Mouse (Mus musculus) right cerebral cortex, adult 2 months (tissue): ENCODE data around the gene Pja2.
A peak's percentile ranks its signal among the peaks of the same experiment; 100 is the strongest.
"Not testable (repeated sequence)": the region's sequence is repeated elsewhere in the genome, so short reads cannot be mapped to it uniquely, and the experiment has no call there.

Experiments
- DNase-seq, 2 experiments: peaks; one replicate each; pipeline ENCODE4 v3.0.0; 2021 to 2022; ENCODE audit warnings: low spot score in 2 of 2

Gene Pja2

GRCm38 (mm10) chr17:64331898-64332769 lies at the start of gene Pja2:
Pja2 (minus strand) TSS chr17:64331916.
- peak; percentile 97 to 99 for DNase-seq

- peak; percentile 71 to 76 for DNase-seq
These were observed 43.6 kb upstream of the Pja2 start for GRCm38 (mm10) chr17:64375327-64375726.

- peak in 1 of 2 experiments; percentile 38 for DNase-seq
These were observed 32.0 kb upstream of the Pja2 start for GRCm38 (mm10) chr17:64363694-64364093.

DNA sequence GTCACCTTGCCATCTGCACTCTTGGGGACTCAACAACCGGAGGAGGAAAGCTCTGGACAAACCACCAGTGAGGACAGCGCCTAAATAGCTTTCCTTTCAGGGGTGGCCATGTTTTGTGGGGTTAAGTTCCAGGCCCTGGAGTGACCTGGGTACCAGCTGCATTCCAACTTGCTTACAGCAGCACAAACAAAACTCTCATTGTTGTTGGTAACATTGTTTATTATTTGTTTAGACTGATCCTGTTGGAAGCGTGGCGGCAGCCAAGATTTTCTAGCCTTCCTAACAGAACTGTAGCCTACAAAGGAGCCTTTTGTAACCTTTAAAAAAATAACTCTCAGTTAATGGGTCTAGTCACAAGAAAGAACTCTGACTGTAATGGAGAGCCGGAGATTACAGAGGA lies 30.9 kb upstream of the Pja2 start:
- no peak for DNase-seq

GRCm38 (mm10) chr17:64361911-64362425 lies 30.3 kb upstream of the Pja2 start:
- no peak for DNase-seq

GRCm38 (mm10) chr17:64353940-64354339 lies 22.2 kb upstream of the Pja2 start:
- no peak for DNase-seq

DNA sequence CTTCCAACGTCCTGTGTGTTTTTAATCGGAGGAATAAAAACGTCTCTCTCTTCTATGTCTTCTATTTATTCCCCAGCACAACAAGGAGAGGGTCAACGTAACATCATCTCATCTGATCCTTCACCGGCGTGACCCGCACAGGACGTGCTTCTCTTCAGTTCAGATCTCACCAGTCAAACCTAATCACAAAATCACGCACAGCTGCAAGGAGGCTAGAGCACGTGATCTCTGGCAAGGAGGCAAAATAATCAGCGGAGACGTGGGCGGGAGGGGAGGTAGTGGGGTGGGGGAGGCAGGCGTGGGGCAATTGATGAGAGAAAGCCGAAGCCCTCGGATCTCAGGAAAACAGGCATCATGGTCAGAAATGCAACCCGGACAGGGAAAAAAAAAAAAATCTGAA lies 14.4 kb upstream of the Pja2 start:
- DNase-seq: no peak

- no peak for DNase-seq
These were observed 13.0 kb upstream of the Pja2 start for GRCm38 (mm10) chr17:64344576-64345172.

- DNase-seq: peak; percentile 31 to 50
These were observed 10.0 kb upstream of the Pja2 start for GRCm38 (mm10) chr17:64341698-64342097.

DNA sequence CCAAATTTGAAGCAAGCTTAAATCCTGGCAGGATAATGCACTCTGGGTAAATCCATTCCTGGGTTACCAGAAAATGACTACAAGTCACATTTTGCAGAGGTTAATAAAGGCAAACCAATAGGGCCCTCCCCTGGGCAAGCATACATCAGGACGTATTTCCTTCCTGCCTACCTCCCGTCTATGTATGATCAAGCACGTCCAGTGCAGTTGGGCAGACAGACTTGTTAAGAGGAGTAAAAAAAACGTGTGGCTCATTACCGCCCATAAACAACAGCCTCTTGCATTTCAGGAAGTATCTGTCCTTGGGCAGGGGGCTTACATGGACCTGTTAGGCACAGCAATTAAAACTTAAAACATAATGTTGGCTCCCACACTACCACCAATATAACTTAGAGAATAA lies 8.0 kb upstream of the Pja2 start:
- no peak for DNase-seq

GRCm38 (mm10) chr17:64337220-64337619 lies 5.5 kb upstream of the Pja2 start:
- no peak for DNase-seq

DNA sequence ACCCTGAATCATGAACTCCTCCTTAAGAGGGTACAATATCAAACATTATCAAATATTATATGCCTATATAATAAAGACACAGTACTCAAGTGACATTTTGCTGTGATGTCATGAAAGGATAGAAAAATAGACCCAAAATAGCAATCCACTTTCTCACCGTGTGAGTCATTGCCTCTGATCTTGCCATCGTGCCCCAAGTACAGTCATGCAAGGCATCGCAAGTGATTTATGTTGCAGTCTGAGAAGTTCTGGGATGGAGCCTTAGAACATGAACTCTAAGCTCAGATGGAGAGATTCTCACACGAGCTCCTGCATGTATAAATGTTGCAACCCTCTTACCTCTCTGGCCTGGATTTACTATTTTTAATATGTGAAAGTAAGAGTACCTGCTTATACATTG lies 2.2 kb upstream of the Pja2 start:
- DNase-seq: no peak

GRCm38 (mm10) chr17:64332770-64333096 lies 1.0 kb upstream of the Pja2 start:
- no peak for DNase-seq

DNA sequence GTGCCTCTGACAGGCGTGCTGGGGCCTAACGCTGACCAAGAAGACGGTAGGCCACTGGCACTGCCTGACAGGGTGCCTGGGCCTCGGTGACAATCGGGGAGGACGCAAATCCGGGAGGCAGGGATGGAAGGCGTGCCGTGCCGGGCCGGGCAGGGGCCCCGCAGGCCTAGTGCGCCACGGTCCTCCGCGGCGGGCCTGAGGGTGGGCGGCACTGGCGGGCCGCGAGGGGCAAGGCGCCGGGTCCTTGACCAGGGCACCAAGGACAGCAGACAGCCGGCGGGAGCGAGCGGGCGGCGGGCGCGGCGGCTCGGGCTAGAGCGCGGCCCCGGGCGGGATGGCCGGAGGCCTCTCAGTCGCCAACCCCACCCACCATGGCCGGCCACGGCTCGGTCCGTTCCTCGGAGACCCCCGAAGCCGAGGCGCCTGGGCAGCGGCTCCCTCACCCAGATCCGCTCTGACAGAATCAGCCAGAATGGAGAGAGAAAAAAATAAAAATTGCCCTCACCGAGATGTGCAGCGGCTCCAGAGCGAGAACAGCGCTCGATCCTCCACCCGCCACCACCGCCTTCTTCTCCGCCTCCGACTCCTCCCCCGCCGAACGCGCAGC lies 322 bp downstream of the Pja2 start:
- DNase-seq: peak in 1 of 2 experiments; percentile 49

DNA sequence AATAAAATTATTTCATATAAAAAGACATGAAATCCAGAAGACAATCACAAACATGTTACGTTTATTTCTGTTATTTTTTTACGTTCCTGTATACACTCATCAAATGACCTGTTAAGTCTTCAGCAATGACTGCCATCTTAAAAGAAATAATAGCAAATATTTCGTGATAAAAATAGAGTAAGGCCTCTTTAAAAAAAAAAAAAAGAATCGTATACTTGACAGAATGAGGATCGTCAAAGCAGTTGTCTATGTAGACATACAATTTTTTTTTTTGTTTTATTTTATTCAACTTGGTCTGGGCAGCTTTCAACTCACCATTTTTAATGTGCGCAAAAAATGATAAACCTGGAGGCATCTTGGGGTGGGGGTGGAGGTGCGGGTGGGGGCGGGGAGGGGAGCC lies 831 bp downstream of the Pja2 start:
- no peak for DNase-seq

- DNase-seq: no peak
These were observed 7.2 kb downstream of the Pja2 start for GRCm38 (mm10) chr17:64324556-64324955.

GRCm38 (mm10) chr17:64315428-64315827 lies 16.3 kb downstream of the Pja2 start:
- no peak for DNase-seq

DNA sequence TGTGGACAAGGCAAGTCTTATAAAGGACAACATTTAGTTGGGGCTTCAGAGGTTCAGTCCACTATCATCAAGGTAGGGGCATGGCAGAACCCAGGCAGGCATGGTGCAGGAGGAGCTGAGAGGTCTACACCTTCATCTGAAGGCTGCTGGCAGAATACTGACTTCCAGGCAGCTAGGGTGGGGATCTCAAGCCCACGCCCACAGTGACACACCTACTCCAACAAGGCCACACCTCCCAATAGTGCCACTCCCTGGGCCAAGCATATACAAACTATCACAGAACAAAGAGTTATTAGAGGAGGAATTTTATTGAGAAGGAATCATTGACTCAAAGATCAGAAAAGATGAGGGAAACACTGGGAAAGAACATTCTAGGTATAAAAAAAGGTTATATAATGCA lies 17.2 kb downstream of the Pja2 start:
- not testable (repeated sequence) for DNase-seq

GRCm38 (mm10) chr17:64297628-64298027 lies 34.1 kb downstream of the Pja2 start:
- no peak for DNase-seq

- no peak for DNase-seq
These were observed 39.0 kb downstream of the Pja2 start for GRCm38 (mm10) chr17:64292740-64293139.

DNA sequence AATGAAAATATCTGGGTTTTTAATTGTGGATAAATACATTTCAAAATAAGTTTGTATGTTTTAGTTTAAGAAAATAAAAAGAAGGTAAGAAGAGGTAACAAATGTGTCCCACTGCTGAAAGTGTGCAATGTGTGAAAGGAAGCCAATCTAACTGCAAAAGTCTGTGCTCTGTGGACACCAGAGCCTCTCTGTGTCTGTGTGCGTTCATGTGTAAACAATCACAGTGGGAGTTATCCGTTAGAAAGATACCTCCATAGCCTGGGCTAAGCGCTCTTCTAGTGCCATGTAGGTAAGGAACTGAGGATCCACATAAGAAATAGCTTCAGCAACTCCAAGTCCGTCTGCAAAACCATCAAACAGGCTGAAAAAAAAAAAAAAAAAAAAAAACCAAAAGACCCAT lies 42.0 kb downstream of the Pja2 start:
- DNase-seq: no peak

DNA sequence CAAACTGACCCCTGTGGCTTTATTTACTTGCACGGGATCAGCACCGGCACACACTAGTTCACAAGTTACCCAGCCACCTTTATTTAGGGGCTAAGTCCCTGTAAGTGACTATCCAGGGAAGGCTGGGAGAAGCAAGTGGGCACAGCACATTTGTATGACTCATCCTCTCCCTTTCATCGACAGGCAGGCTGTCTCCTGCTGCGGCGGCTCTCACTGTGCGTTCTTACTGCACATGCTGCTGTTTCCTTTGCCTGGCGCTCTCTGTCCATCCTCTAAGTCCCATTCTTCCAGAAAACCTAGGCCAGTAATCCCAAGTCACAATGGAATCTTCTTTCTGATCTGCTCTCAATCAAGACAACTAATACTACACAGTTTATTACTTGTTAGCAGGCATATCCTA lies 43.7 kb downstream of the Pja2 start:
- peak; percentile 40 to 53 for DNase-seq

- DNase-seq: no peak
These were observed 44.9 kb downstream of the Pja2 start for GRCm38 (mm10) chr17:64286836-64287235.
